Mouse (Mus musculus): Measurements from ENCODE around the gene Hmgb4.

GRCm38 (mm10) chr4:128272501-128272900 lies 11.7 kb upstream of the Hmgb4 start:
- no peak for TF ChIP-seq POLR2A (IDR thresholded peaks at IDR 0.05; ENCODE audit: borderline replicate concordance, insufficient read depth, low read length)
- TF ChIP-seq CTCF (IDR thresholded peaks at IDR 0.05; ENCODE audit: borderline replicate concordance, insufficient read depth, low read depth, low read length), result no peak
